Mouse (Mus musculus): ENCODE results near the gene Bach1.

DNA sequence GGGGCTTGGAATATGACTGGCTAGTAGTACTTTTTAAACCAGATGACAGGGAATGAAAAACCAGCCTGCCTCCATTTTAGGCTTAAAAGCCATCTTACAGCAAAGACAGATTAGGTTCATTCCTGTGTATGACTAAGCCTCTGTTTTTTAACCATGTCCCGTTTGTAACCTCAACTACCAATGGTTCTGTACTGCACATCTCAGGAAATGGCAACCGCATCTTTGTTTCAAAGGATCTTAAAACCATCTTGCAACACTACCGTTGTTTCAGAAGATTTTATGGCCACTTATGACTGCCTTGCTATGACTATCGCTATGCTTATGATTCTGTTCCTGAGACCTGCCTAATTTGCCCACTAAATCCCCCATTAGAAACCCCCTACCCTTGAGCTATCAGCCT is 78.6 kb downstream of the Bach1 start:
- TF ChIP-seq CTCF (IDR thresholded peaks at IDR 0.05; ENCODE audit: borderline replicate concordance, insufficient read depth, low read length) (no peak), POLR2A (IDR thresholded peaks at IDR 0.05; ENCODE audit: low read depth, low read length) (no peak)
